Mouse (Mus musculus): ENCODE measurements around the gene Gfod1.

Gene Gfod1

DNA sequence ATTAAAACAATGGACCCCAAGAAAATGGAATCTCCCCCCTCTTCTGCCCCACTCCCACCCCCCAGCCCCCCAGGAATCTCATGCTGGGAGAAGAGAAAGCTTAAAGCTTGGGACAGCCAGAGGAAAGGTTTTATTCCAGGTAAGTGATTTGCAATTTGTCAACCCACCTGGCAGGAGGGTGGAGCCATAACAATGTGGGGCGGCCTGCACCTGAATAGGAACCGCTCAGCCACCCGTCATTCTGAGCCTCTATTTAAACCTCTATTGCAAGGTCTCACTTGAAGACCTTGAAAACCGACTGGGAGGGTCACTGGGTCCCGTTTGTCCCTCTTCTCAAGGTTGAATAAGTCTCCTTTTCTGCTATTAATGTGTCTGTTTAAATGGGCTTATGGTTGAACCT is 3.6 kb downstream of the Gfod1 start:
- CTCF ChIA-PET, result interaction anchor here (0.6 kb wide), 2 partner anchors 40 to 69 kb away, joined by 5 to 6 read pairs; no protein-coding TSS in a partner anchor

DNA sequence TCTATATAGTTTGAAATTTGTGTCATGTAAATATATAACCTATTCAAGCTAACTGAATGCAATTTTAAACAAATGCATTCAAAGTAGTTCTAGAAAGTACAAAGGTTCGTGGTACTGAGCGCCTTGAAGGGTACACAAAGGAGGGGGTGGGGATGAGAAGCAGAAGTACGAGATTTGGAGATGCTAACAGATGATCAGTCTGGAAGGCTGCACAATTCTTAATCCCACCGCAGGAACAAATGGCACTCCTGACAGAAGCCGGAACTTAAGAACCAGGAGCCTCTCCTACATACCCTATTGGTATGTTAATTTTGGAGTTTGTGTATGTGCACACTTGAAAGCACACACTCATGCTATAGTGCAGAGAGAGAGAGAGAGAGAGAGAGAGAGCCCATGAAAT is 4.8 kb downstream of the Gfod1 start:
- CTCF ChIA-PET, result interaction anchor here (1.2 kb wide), 2 partner anchors 22 to 1437 kb away, joined by 3 to 5 read pairs; no protein-coding TSS in a partner anchor

DNA sequence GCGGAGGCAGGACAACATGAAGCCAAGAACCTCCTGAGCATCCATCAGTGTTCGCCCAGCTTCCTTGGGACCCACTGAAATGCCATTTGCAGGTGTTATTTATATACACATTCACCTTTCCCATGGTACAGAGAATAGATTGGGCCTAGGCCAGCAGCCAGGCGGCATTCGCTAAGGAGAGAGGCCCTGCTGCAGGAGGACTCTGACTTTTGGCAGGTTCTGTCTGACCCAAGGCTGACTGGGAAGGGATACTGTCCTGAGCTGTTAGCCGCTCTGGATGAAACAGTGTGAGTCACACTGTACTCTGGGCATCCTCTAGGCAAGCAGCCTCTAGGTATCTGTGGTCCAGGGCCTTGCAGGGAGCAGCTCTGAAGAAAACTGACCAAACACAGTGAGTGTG is 6.4 kb downstream of the Gfod1 start:
- CTCF ChIA-PET, result interaction anchor here (0.5 kb wide), 1 partner anchor 61 kb away, joined by 3 read pairs; no protein-coding TSS in a partner anchor

DNA sequence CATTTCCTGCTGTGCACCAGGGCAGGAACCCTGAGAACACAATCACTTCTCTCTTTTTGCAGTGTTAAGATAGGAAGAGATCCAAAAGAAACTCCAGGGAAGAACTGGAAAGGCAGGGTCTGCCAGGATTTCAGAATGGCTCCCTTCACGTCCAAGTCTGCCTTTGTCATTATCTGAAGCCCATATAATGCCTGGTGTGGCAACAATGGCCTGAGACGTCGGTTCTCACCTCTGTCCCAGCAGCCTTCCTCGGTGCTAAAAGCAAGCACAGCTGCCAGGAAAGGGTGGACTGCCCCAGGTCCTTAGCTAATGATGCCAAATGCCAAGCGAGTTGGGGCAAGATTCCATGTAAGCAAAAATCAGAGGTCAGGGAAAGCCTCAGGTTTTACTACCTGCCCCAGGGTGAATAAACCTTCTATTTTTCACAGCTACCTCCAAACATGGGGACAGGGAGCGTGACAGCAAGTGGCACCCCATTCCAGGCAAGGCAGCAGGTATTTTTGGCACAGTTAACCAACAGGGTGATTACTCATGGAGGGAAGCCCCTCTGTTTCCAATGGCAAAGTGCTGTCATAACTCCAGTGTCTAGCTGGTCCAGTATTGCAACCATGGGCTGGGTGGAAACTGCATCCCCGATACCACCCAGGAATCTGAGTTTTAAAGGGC is 7.7 kb downstream of the Gfod1 start:
- CTCF ChIA-PET, result no interaction called here

DNA sequence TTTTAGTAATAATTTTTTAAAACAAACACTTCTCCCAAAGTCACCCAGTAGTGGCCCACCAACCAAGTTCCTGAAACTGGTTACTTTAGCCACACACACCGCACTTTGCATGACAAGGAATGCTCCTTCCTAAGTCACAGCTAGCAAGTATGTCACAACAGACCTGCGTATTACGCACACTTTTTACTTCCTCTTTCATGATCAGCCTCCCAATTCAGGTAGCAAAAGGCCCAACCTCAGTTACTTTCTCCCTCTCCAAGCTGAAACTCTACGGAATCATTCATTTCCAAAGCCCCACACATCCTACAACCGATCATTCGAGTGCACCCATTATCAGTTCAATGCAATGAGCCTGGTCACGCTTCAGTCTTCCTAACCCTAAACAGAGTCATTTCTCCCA is 8.3 kb downstream of the Gfod1 start:
- CTCF ChIA-PET, result no interaction called here

DNA sequence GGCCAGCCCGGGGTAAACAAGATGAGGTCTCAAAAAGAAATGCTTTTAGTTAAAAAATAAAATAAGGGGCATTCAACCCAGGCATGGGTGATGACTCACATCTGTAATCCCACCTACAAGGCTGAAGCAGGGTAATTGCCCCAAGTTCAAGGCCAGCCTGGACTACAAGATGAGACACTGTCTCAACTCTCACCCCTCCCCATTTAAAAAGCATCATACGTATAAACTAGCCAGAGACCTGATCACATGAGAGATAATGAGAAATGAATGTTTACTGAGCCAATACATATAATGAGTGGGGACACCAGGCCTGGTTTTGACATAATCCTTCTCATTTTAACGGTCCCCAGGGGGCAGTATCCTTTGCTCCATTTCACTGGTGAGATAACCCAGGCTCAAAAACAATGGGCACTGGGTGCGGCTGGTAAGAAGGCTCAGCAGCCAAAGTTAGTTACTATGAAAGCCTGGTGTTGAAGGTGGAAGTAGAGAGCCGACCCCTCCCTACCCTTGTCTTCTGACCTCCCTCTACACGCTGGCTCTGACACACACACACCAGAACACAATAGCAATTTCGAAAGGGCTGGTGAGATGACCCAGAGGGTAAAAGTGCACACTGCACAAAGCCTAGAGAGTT is 8.9 kb downstream of the Gfod1 start:
- CTCF ChIA-PET, result interaction anchor here (0.6 kb wide), 1 partner anchor 1712 kb away, joined by 5 read pairs; no protein-coding TSS in a partner anchor

DNA sequence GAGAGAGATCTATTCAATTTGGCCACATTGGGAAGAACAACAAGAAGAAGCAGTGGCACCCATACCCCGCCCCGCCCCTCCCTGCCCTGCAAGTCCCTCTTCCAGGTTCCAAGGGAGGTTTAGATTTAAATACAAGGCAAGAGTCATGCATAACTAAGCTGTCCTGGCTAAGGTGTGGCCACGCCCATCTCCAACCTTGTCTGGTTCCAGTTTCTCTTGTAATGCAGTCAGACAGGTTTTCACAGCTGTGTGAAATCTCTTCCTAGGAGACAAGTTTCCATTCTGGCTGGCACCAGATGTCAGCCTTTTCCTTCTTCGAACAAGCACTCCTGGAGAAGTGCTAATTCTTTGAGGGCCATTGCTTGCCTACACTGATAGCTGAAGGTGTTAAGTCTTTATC is 11.1 kb downstream of the Gfod1 start:
- CTCF ChIA-PET, result no interaction called here

DNA sequence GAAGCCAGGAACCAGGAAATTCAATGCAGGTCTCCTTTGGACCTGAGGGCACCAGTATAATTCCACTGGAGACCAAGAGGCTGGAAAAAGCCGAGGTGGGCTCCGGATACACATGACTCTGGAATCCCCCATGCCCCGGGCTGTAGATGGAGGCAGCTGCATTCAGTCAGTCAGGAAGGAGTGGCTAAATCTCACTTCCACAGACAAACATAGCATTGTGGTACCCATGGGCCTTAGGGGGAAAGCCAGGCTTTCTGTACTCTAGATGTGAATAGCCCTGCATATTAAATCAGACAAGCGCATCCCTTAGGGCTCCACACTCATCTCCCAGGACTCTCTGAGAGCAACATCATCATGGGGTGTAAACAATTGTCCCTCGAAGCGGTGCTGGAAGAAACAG is 14.9 kb downstream of the Gfod1 start:
- CTCF ChIA-PET, result no interaction called here

DNA sequence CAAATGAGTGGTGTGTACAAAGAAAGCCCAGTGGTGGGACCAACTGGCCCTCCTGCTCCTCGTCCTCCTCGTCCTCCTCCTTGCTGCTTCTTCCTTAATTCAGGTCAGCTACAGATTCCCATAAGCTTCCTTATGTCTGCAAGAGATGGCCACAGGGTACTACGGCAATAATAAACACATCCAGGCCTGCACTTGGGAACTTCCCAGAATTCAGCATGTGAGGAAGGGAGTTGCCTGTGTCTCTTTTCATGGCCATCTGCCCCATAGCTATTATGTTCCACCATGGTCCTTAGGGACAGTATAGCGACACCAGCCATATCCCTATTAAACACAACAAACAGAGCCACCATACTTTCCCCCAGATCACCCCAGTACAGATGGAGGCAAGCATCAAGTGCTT is 15.5 kb downstream of the Gfod1 start:
- CTCF ChIA-PET, result no interaction called here

DNA sequence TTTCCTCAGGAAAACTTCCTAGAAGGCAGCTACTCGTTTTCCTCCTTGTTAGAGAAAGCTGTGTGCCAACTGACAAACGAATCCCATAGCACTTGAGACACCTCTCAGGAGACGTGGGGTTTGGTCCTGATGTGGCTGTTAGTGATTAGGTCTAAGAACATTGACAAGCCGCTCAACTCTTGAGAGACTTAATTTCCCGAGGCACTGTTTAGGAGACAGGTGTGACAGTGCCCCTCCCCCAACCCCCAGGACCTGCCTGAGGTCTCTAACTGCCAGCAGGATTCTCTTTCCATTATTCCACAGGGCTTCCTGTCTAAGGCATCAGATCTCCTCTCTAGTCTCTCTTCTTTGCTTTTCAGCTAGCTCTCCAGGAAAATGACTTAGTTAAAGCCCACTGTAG is 15.9 kb downstream of the Gfod1 start:
- CTCF ChIA-PET, result no interaction called here

DNA sequence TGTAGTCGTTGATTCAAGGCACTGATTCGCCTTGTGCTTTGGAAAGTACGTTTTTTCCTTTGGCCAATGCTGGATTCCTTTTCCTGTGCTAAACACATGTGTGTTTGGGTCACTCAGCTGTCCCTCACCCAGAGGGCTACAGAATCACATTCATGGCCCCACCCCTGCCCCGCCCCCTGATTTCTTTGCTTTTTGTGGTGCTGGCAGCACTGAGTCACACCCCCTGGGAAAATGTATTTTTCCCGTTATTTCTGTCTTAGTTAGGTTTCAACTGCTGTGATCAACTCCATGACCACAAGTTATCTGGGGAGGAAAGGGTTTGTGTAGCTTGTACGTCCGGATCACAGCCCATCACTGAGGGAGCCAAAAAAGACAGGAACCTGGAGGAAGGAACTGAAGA is 17.1 kb downstream of the Gfod1 start:
- CTCF ChIA-PET, result interaction anchor here (0.6 kb wide), 1 partner anchor 18 kb away, joined by 5 read pairs; no protein-coding TSS in a partner anchor

DNA sequence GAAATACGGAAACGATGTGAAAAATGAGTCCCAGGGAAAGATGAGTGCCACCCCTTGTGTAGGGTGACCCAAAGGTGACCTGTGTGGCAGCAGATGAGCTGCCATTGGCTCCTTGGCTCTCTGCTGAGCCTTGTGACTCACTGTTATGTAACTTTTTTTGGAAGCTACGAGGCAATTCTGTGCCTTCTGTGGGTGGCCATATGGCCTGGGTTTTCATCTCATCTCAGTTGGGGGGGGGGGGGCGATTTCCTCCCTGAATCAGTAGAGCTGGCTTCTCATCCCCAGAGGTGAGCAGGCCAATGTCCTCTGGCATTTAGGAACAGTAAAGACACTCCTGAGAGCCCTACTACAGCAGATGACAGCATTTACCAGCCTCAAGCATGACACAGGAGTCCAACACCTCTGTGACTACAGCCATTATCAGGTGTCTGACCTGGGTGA is 19.2 kb downstream of the Gfod1 start:
- CTCF ChIA-PET, result no interaction called here

DNA sequence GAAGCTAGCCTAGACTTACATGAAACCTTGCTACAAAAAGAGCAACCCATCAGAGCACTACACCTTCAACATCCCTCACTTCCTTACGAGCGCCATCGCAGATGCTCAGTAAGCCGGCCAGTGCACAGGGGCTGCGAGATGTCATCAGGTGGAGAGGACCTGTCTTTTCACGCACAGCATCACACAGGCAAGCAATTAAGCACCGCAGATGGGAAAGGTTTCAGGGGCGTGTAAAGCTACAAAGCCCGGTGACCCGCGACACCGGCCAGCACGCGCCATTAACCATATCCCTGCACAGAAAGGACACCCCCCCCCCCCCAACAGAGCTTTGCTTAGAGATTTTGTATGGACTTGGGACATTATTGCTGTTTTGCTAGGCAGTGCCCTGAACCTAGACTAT is 30.1 kb downstream of the Gfod1 start:
- CTCF ChIA-PET, result interaction anchor here (0.6 kb wide), 2 partner anchors 100 to 146 kb away, joined by 3 read pairs; no protein-coding TSS in a partner anchor

DNA sequence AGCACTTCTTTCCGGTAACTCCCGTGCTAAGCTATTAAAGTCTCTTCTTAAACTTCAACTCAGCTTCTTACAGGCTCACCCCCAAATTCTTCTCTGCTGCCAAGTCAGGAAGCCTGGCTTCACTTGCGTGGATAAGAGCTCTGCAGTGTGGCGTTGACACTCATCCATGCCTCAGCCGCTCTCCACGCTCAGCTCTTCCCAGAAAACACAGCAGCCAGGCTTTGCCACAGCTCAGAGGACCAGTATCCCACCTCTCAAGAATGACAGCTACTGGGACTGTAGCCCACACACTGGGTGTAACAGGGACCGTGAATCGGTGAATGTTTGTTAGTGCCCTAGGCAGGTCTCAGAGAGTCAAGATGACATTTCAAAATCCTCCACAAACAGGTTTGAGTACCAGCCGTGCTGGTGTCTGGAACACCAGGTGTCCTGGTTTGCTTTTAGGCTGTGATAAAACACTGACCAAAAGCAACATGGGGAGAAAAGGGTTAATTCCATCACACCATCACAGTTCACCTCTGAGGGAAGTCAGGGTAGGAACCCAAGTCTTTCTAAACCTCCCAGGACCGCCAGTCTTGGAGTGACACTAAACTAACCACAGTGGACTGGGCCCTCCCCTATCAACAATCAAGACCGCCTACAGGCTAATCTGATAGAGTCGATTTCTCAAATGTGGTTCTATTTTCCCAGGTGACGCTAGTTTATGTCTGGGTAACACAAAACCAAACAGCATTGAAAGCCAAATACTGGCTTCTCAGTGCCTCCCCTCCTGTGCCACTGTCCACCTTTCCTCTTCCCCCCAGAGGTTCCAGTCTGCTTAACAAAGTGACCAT is 31.5 kb downstream of the Gfod1 start:
- CTCF ChIA-PET, result no interaction called here

DNA sequence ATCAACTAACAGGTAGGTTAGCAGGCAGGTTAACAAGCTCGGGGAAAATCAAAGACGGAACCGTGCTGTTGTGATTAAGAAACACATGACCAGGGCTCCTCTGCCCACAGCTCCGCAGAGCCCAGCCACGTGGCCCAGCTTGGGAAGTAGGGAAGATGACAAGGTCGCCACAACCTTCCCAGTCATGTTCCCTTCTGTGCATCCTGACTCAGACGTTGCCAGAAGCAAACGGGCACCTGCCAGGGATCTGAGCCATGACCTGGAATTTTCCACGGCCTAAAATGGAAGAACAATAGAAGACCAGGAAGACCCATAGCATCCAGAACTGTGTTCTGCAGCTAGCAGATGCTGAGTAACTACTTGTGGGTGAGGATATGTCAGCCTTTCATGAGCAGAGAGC is 32.5 kb downstream of the Gfod1 start:
- CTCF ChIA-PET, result interaction anchor here (0.8 kb wide), 1 partner anchor 11 kb away, joined by 3 read pairs; no protein-coding TSS in a partner anchor

DNA sequence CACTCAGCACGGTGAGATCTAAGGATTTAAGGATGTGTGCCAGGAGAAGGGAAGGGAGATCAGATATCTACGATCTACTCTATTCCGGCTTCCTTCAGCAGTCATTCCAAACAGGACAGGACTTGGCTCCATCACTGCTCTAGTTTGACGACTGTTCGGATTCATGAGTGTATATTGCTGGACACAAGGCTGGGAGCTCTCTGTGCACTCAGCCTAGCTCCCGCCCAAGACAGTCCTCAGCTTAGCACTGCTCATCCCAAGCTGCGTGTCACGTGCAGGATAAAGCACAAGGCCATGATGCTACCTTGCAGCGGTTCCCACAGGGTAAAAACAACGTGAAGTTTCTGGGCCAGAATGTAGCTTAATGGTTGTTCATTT is 33.8 kb downstream of the Gfod1 start:
- CTCF ChIA-PET, result no interaction called here

DNA sequence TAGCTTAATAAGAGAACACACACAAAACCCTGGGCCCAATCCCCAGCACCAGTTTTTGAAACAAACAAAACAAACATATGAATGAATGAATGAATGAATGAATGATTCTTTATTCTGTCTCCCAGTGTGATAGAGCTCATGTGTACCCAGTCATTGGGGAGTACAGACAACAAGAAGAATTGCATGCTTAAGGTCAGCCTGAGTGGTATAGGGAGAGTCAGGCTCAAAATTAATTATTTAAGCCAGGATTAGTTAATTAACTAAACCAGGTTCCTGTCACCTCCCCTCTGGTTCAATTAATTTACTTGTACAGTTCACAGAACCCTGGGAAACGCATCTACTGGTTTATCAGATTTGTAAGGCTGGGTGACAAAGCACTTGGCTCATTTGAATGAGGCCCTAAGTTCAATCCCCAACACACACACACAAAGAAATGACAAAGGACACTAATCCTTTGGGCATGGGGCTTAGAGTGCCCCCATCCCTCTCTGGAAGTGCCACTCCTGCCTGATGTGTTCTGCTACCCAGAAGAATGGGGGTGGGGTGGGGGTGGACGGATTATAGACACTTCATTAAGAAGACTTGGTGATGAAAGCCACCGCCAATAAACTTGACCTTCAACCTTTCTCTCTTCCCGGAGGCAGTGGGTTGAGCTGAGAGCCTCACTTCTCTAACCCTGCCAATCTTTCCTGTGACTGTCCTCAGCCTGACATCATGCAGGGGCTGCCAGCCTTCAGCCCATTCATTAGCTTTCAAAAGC is 34.3 kb downstream of the Gfod1 start:
- CTCF ChIA-PET, result no interaction called here

DNA sequence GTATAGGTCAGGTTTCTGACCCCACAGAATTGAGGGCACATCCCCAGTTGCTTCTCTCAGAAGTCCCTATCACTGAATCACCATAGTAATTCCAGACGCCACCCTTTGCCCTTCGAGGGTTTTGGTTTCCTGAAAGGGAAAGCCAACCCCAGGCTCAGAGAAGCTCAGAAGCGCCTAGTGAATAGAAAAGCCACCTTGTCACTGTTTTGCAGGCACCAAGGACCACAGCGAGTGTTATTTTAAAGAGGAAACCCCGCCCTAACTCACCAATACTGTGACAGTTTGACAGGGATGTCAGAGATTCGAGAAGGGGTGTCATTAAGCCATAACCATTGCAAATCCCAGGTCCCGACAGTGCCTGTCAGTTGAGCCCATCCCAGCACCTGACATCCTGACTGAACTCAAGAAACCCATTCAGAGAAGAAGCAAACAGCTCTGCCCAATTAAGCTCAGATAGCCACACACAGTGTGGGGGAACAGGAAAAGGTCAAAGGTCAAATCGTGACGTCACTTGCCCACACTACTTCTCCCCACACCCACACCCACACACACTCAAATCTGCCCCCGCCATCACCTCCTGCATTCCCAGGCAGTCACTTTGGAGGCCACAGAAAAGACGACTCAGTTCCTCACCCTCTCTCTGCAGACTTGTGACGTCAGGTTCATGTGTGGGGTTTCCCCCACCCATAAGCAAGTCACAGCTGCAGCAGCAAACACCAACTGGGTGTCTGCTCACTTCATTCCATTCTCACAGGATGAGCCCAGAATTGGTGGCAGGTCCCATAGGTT is 35.2 kb downstream of the Gfod1 start:
- CTCF ChIA-PET, result interaction anchor here (0.6 kb wide), 1 partner anchor 18 kb away, joined by 5 read pairs; no protein-coding TSS in a partner anchor

DNA sequence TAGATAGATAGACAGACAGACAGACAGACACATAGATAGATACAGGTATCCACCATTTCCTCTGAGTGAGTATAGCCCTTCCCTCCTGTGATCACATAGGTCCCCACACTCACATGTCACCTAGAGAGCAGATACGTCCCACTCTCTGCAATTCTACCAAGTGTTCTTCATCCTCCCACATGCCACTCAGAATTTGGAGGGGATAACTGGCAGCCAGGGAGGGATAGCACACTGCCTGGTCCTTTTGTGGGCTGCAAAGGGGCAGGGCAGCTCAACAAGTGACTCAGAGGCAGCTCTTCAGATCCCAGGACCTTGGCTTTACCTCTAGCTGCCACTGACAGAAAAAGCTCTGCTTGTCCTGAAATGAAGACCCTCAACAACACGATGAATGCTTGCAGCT is 36.1 kb downstream of the Gfod1 start:
- CTCF ChIA-PET, result no interaction called here

DNA sequence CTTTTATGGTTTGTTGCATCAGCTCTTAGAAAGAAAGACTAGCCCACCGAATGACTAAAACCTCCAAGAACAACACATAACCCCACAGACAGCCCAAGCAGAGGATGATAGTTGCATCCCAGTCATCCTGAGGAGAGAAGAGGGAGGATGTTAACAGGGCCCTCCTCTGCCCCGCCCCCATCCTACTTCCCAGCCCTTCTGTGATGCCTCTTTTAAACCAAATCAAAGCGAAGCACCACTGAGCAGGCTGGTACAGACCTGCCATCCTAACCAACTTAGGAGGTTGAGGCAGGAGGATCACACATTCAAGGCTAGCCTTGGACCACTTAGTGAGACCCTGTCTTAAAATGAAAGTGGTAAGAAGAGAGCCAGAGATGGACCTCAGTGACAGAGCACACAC is 36.8 kb downstream of the Gfod1 start:
- CTCF ChIA-PET, result no interaction called here

DNA sequence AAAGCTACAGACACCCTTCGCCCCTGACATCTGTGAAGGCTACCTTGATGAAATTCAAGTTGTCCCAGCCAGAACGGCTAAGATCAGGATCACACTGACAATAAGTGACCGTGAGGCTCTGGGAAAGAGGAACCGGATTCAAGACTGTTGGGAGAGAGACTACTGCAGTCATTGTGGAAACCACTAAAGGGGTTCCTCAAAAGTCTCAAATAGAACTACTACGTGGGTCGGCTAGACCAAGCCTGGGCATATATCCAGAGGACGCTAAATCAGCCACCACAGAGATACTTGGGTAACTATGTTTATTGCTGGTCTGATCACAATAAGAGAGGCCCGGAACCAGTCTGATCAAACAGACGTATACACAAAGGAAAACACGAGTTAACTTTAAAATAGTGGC is 37.6 kb downstream of the Gfod1 start:
- CTCF ChIA-PET, result no interaction called here

Data from spleen, embryonic (tissue).